Mouse (Mus musculus) hindbrain, embryonic 10.5 days (tissue): ENCODE measurements at regions not wholly inside any gene's neighbourhood (a gene's known extent, or its start where the extent isn't known, plus 50 kb on each side); places are given as distances from the start of the nearest gene placed in this dataset.

Experiments
- DNase-seq: peaks from one replicate; pipeline ENCODE4 v3.0.0-alpha.2; 2017; ENCODE audit warnings: low spot score
- H3K27ac ChIP-seq: fragments of 300-500 bp; sonication (generic); 2 replicates; pipeline ENCODE4 v1.5.1; 2016; ENCODE audit warnings: mild to moderate bottlenecking, moderate library complexity
- H3K27me3 ChIP-seq: fragments of 300-500 bp; sonication (generic); 2 replicates; pipeline ENCODE4 v1.6.1; 2016; ENCODE audit warnings: mild to moderate bottlenecking; ENCODE audit not compliant: poor library complexity, insufficient read depth, severe bottlenecking
- H3K36me3 ChIP-seq: fragments of 300-500 bp; sonication (generic); 2 replicates; pipeline ENCODE4 v1.6.1; 2016; ENCODE audit warnings: mild to moderate bottlenecking, moderate library complexity
- H3K4me1 ChIP-seq: fragments of 300-500 bp; sonication (generic); replicated peaks from 2 replicates; pipeline ENCODE4 v1.6.1; 2016; ENCODE audit warnings: mild to moderate bottlenecking
- H3K4me3 ChIP-seq: fragments of 300-500 bp; sonication (generic); 2 replicates; pipeline ENCODE4 v1.5.1; 2016; ENCODE audit warnings: mild to moderate bottlenecking, moderate library complexity
- H3K9me3 ChIP-seq: fragments of 300-500 bp; sonication (generic); 2 replicates; pipeline ENCODE4 v1.6.1; 2016; ENCODE audit warnings: mild to moderate bottlenecking, moderate library complexity
- WGBS: fragments of 180-500 bp; shearing (Covaris S2); methylation state at CpG from one replicate; pipeline ENCODE4 v1.1.7; 2016; 5-methylcytosine and 5-hydroxymethylcytosine counted together

GRCm38 (mm10) chr12:92040481-92040880 lies 191.5 kb upstream of the Sel1l start:
- no peaks in the 10 kb centered on the region for H3K36me3 ChIP-seq
- H3K27me3 ChIP-seq, result no peaks in the 10 kb centered on the region
- DNase-seq, result peak; percentile 35
- no peaks in the 10 kb centered on the region for H3K4me1 ChIP-seq
- WGBS, result 76% methylated on average over 1 of the region's 1 CpGs
- H3K27ac ChIP-seq, result no peak overlapping the region
- H3K4me3 ChIP-seq, result no peak overlapping the region
- H3K9me3 ChIP-seq, result no peaks in the 10 kb centered on the region

- no peak for DNase-seq
These were observed 180.2 kb upstream of the Sel1l start for GRCm38 (mm10) chr12:92029192-92029591.

GRCm38 (mm10) chr12:92028354-92028753 lies 179.4 kb upstream of the Sel1l start:
- Histone ChIP-seq H3K9me3 (no peaks in the 10 kb centered on the region), H3K4me1 (no peaks in the 10 kb centered on the region), H3K27ac (no peak overlapping the region), H3K36me3 (no peaks in the 10 kb centered on the region), H3K27me3 (no peaks in the 10 kb centered on the region), H3K4me3 (no peak overlapping the region)
- no peak for DNase-seq
- WGBS, result 94% methylated on average over 7 of the region's 7 CpGs

More at GRCm38 (mm10) chr12:92029192-92029591, 180.2 kb upstream of the Sel1l start:
- H3K4me1 ChIP-seq, result no peaks in the 10 kb centered on the region
- H3K4me3 ChIP-seq, result no peak overlapping the region
- no peaks in the 10 kb centered on the region for H3K36me3 ChIP-seq
- no peaks in the 10 kb centered on the region for H3K9me3 ChIP-seq
- H3K27me3 ChIP-seq, result no peaks in the 10 kb centered on the region
- H3K27ac ChIP-seq, result no peak overlapping the region
- 88% methylated on average over 2 of the region's 2 CpGs for WGBS

- no peak overlapping the region for H3K4me3 ChIP-seq
- no peaks in the 10 kb centered on the region for H3K4me1 ChIP-seq
- H3K27me3 ChIP-seq, result no peaks in the 10 kb centered on the region
- 87% methylated on average over 4 of the region's 4 CpGs for WGBS
- no peak for DNase-seq
- H3K36me3 ChIP-seq, result no peaks in the 10 kb centered on the region
- H3K9me3 ChIP-seq, result no peaks in the 10 kb centered on the region
- no peak overlapping the region for H3K27ac ChIP-seq
These were observed 175.7 kb upstream of the Sel1l start for GRCm38 (mm10) chr12:92024461-92025218.

- no peaks in the 10 kb centered on the region for H3K27me3 ChIP-seq
- WGBS, result 72% methylated on average over 6 of the region's 6 CpGs
- DNase-seq, result no peak
- no peak overlapping the region for H3K4me3 ChIP-seq
- no peaks in the 10 kb centered on the region for H3K36me3 ChIP-seq
- H3K9me3 ChIP-seq, result no peaks in the 10 kb centered on the region
- H3K4me1 ChIP-seq, result no peaks in the 10 kb centered on the region
- H3K27ac ChIP-seq, result no peak overlapping the region
These were observed 170.8 kb upstream of the Sel1l start for GRCm38 (mm10) chr12:92019593-92020224.

- Histone ChIP-seq H3K27ac (no peak overlapping the region), H3K4me3 (no peak overlapping the region), H3K4me1 (no peaks in the 10 kb centered on the region), H3K9me3 (no peaks in the 10 kb centered on the region), H3K36me3 (no peaks in the 10 kb centered on the region), H3K27me3 (no peaks in the 10 kb centered on the region)
- WGBS, result 91% methylated on average over 2 of the region's 2 CpGs
- DNase-seq, result no peak
These were observed 166.4 kb upstream of the Sel1l start for GRCm38 (mm10) chr12:92015373-92015772.

- no peaks in the 10 kb centered on the region for H3K4me1 ChIP-seq
- H3K27ac ChIP-seq, result no peak overlapping the region
- DNase-seq, result no peak
- H3K4me3 ChIP-seq, result no peak overlapping the region
- H3K9me3 ChIP-seq, result no peaks in the 10 kb centered on the region
- H3K36me3 ChIP-seq, result no peaks in the 10 kb centered on the region
- H3K27me3 ChIP-seq, result no peaks in the 10 kb centered on the region
- WGBS, result 69% methylated on average over 8 of the region's 8 CpGs
These were observed 165.0 kb upstream of the Sel1l start for GRCm38 (mm10) chr12:92013979-92014378.

GRCm38 (mm10) chr12:92013244-92013643 lies 164.3 kb upstream of the Sel1l start:
- no peak overlapping the region for H3K4me3 ChIP-seq
- H3K27me3 ChIP-seq, result no peaks in the 10 kb centered on the region
- DNase-seq, result peak; percentile 48
- no peaks in the 10 kb centered on the region for H3K36me3 ChIP-seq
- H3K4me1 ChIP-seq, result no peaks in the 10 kb centered on the region
- H3K27ac ChIP-seq, result no peak overlapping the region
- WGBS, result 14% methylated on average over 8 of the region's 8 CpGs
- no peaks in the 10 kb centered on the region for H3K9me3 ChIP-seq

- Histone ChIP-seq H3K4me3 (no peak overlapping the region), H3K27me3 (no peaks in the 10 kb centered on the region), H3K9me3 (no peaks in the 10 kb centered on the region), H3K4me1 (no peaks in the 10 kb centered on the region), H3K36me3 (no peaks in the 10 kb centered on the region), H3K27ac (no peak overlapping the region)
- WGBS, result 71% methylated on average over 12 of the region's 12 CpGs
- no peak for DNase-seq
These were observed 155.6 kb upstream of the Sel1l start for GRCm38 (mm10) chr12:92004391-92005094.

- no peaks in the 10 kb centered on the region for H3K4me1 ChIP-seq
- no peaks in the 10 kb centered on the region for H3K9me3 ChIP-seq
- DNase-seq, result no peak
- no peaks in the 10 kb centered on the region for H3K36me3 ChIP-seq
- no peak overlapping the region for H3K4me3 ChIP-seq
- 82% methylated on average over 2 of the region's 2 CpGs for WGBS
- H3K27ac ChIP-seq, result no peak overlapping the region
- no peaks in the 10 kb centered on the region for H3K27me3 ChIP-seq
These were observed 150.1 kb upstream of the Sel1l start for GRCm38 (mm10) chr12:91999031-91999430.

GRCm38 (mm10) chr12:91997404-91997803 lies 148.4 kb upstream of the Sel1l start:
- Histone ChIP-seq H3K36me3 (no peaks in the 10 kb centered on the region), H3K27me3 (no peaks in the 10 kb centered on the region), H3K4me3 (no peak overlapping the region), H3K27ac (no peak overlapping the region), H3K4me1 (no peaks in the 10 kb centered on the region; the same call in 1 of the 2 replicates), H3K9me3 (no peaks in the 10 kb centered on the region)
- 81% methylated on average over 1 of the region's 1 CpGs for WGBS
- no peak for DNase-seq

- Histone ChIP-seq H3K4me3 (no peak overlapping the region), H3K36me3 (no peaks in the 10 kb centered on the region), H3K4me1 (no peaks in the 10 kb centered on the region; the same call in 1 of the 2 replicates), H3K27me3 (no peaks in the 10 kb centered on the region), H3K27ac (no peak overlapping the region), H3K9me3 (no peaks in the 10 kb centered on the region)
- DNase-seq, result no peak
- WGBS, result 72% methylated on average over 2 of the region's 2 CpGs
These were observed 146.6 kb upstream of the Sel1l start for GRCm38 (mm10) chr12:91995545-91995944.

- 88% methylated on average over 4 of the region's 4 CpGs for WGBS
- no peaks in the 10 kb centered on the region for H3K9me3 ChIP-seq
- no peak overlapping the region for H3K27ac ChIP-seq
- H3K4me3 ChIP-seq, result no peak overlapping the region
- H3K4me1 ChIP-seq, result no peaks in the 10 kb centered on the region
- no peak for DNase-seq
- H3K36me3 ChIP-seq, result no peaks in the 10 kb centered on the region
- H3K27me3 ChIP-seq, result no peaks in the 10 kb centered on the region
These were observed 137.5 kb upstream of the Sel1l start for GRCm38 (mm10) chr12:91986448-91986847.
